Mouse (Mus musculus) thymus, postnatal 4 days (tissue): ENCODE measurements around the gene 1700001J03Rik.
"Not testable (repeated sequence)": the region's sequence is repeated elsewhere in the genome, so short reads cannot be mapped to it uniquely, and the experiment has no call there.

ENCODE experiments used
- DNase-seq: peaks from one replicate; pipeline ENCODE4 v3.0.0; 2021

The 1700001J03Rik gene

GRCm38 (mm10) chr5:146185204-146185603, at the start of gene 1700001J03Rik:
TSS of gene 1700001J03Rik (minus strand) at chr5:146185304.
- not testable (repeated sequence) for DNase-seq

- DNase-seq, result no peak
Observed at GRCm38 (mm10) chr5:146234336-146234735, 49.2 kb upstream of the 1700001J03Rik start.

- DNase-seq, result no peak
Observed at GRCm38 (mm10) chr5:146232816-146233215, 47.7 kb upstream of the 1700001J03Rik start.

GRCm38 (mm10) chr5:146232056-146232675, 47.1 kb upstream of the 1700001J03Rik start:
- DNase-seq, result no peak

GRCm38 (mm10) chr5:146231655-146231996, 46.5 kb upstream of the 1700001J03Rik start:
- DNase-seq, result peak; percentile 62

- DNase-seq, result peak; percentile 90
Observed at GRCm38 (mm10) chr5:146230864-146231654, 46.0 kb upstream of the 1700001J03Rik start, which contains the start of gene Cdk8. TSS of gene Cdk8 (plus strand) at chr5:146231230.

GRCm38 (mm10) chr5:146229869-146230650, 45.0 kb upstream of the 1700001J03Rik start:
- DNase-seq, result no peak

- DNase-seq, result no peak
Observed at GRCm38 (mm10) chr5:146227496-146227895, 42.4 kb upstream of the 1700001J03Rik start.

- no peak for DNase-seq
Observed at GRCm38 (mm10) chr5:146223786-146224185, 38.7 kb upstream of the 1700001J03Rik start.

- no peak for DNase-seq
Observed at GRCm38 (mm10) chr5:146221722-146222121, 36.6 kb upstream of the 1700001J03Rik start.

- peak; percentile 95 for DNase-seq
Observed at GRCm38 (mm10) chr5:146220879-146221714, 36.0 kb upstream of the 1700001J03Rik start, which contains the start of gene Rnf6. TSS of gene Rnf6 (minus strand) at chr5:146221555.

- no peak for DNase-seq
Observed at GRCm38 (mm10) chr5:146220501-146220878, 35.4 kb upstream of the 1700001J03Rik start.

GRCm38 (mm10) chr5:146205537-146205936, 20.4 kb upstream of the 1700001J03Rik start:
- no peak for DNase-seq

GRCm38 (mm10) chr5:146203921-146204320, 18.8 kb upstream of the 1700001J03Rik start:
- DNase-seq, result no peak

- no peak for DNase-seq
Observed at GRCm38 (mm10) chr5:146200580-146200979, 15.5 kb upstream of the 1700001J03Rik start.

- no peak for DNase-seq
Observed at GRCm38 (mm10) chr5:146199540-146199939, 14.4 kb upstream of the 1700001J03Rik start.

- no peak for DNase-seq
Observed at GRCm38 (mm10) chr5:146199073-146199472, 14.0 kb upstream of the 1700001J03Rik start.

GRCm38 (mm10) chr5:146193360-146193759, 8.3 kb upstream of the 1700001J03Rik start:
- no peak for DNase-seq

- no peak for DNase-seq
Observed at GRCm38 (mm10) chr5:146190501-146191269, 5.6 kb upstream of the 1700001J03Rik start.

- no peak for DNase-seq
Observed at GRCm38 (mm10) chr5:146190093-146190492, 5.0 kb upstream of the 1700001J03Rik start.

GRCm38 (mm10) chr5:146188712-146189111, 3.6 kb upstream of the 1700001J03Rik start:
- DNase-seq, result no peak

- DNase-seq, result peak; percentile 13
Observed at GRCm38 (mm10) chr5:146188144-146188543, 3.0 kb upstream of the 1700001J03Rik start.
